Mouse (Mus musculus): ENCODE data around the gene Ccdc163. TPM values are rescaled to one million over a fixed set of nuclear protein-coding genes. Genes with fewer than 3 reads are reported as not detected.

Ccdc163 gene
- 4.1 and 4.8 TPM in 2 replicates for polyA plus RNA-seq (2021; fragmentation: Nextera tagmentation)
- long read RNA-seq, experiment 1, partial matches to known transcripts = 0 of 9 reads
- long read RNA-seq, experiment 1, other reads (novel, unspliced or antisense) = 7 of 9 reads
- long read RNA-seq, experiment 2, partial matches to known transcripts = 1 of 6 reads
- long read RNA-seq, experiment 2, other reads (novel, unspliced or antisense) = 4 of 6 reads

GRCm38 (mm10) chr4:116708201-116708764 is at the start of gene Ccdc163, which contains the start of gene Mmachc:
TSS of gene Ccdc163 (plus strand) at chr4:116708509.
TSS of gene Mmachc (minus strand) at chr4:116708406.

GRCm38 (mm10) chr4:116685402-116686061 is 22.8 kb upstream of the Ccdc163 start, which contains the start of gene Prdx1:
TSS of gene Prdx1 (plus strand) at chr4:116685544.

GRCm38 (mm10) chr4:116720343-116721097 is 12.2 kb downstream of the Ccdc163 start, which contains the start of gene Tesk2:
TSS of gene Tesk2 (plus strand) at chr4:116720948.

Other genes starting within 250 kb of the Ccdc163 start
- gene Mast2, start 244.3 kb upstream of the Ccdc163 start, polyA plus RNA-seq (2021; fragmentation: Nextera tagmentation) = 10.1 and 13.0 TPM in 2 replicates
- gene Ipp, start 201.0 kb upstream of the Ccdc163 start, polyA plus RNA-seq (2021; fragmentation: Nextera tagmentation) = 4.4 and 4.7 TPM in 2 replicates
- 5.1 and 6.1 TPM in 2 replicates for gene Tmem69, start 152.6 kb upstream of the Ccdc163 start, polyA plus RNA-seq (2021; fragmentation: Nextera tagmentation)
- 5.2 and 5.8 TPM in 2 replicates for gene Gpbp1l1, start 150.9 kb upstream of the Ccdc163 start, polyA plus RNA-seq (2021; fragmentation: Nextera tagmentation)
- 1.8 and 3.2 TPM in 2 replicates for gene Ccdc17, start 111.9 kb upstream of the Ccdc163 start, polyA plus RNA-seq (2021; fragmentation: Nextera tagmentation)
- gene Nasp, start 80.6 kb upstream of the Ccdc163 start, polyA plus RNA-seq (2021; fragmentation: Nextera tagmentation) = 4.4 and 6.2 TPM in 2 replicates
- 568 and 624 TPM in 2 replicates for gene Akr1a1, start 56.8 kb upstream of the Ccdc163 start, polyA plus RNA-seq (2021; fragmentation: Nextera tagmentation)
- gene Prdx1, start 23.0 kb upstream of the Ccdc163 start, polyA plus RNA-seq (2021; fragmentation: Nextera tagmentation) = 680 and 725 TPM in 2 replicates
- gene Mmachc, start 103 bp upstream of the Ccdc163 start, polyA plus RNA-seq (2021; fragmentation: Nextera tagmentation) = 10.1 and 15.4 TPM in 2 replicates
- 2.4 and 2.5 TPM in 2 replicates for gene Tesk2, start 12.4 kb downstream of the Ccdc163 start, polyA plus RNA-seq (2021; fragmentation: Nextera tagmentation)
- 8.2 and 10.8 TPM in 2 replicates for gene Toe1, start 99.1 kb downstream of the Ccdc163 start, polyA plus RNA-seq (2021; fragmentation: Nextera tagmentation)
- 1.2 and 1.4 TPM in 2 replicates for gene Mutyh, start 99.2 kb downstream of the Ccdc163 start, polyA plus RNA-seq (2021; fragmentation: Nextera tagmentation)
- gene Hpdl, start 113.2 kb downstream of the Ccdc163 start, polyA plus RNA-seq (2021; fragmentation: Nextera tagmentation) = 2.2 and 2.4 TPM in 2 replicates
- 0.75 and 0.85 TPM in 2 replicates for gene Zswim5, start 168.9 kb downstream of the Ccdc163 start, polyA plus RNA-seq (2021; fragmentation: Nextera tagmentation)

All from left cerebral cortex, adult 6 months (tissue).